Mouse (Mus musculus): ENCODE measurements around the gene Atraid. TPM values are rescaled to one million over a fixed set of nuclear protein-coding genes. Genes with fewer than 3 reads are reported as not detected.

Gene Atraid
- polyA plus RNA-seq, 1 experiment from 2014 or later = 81.8 TPM

DNA sequence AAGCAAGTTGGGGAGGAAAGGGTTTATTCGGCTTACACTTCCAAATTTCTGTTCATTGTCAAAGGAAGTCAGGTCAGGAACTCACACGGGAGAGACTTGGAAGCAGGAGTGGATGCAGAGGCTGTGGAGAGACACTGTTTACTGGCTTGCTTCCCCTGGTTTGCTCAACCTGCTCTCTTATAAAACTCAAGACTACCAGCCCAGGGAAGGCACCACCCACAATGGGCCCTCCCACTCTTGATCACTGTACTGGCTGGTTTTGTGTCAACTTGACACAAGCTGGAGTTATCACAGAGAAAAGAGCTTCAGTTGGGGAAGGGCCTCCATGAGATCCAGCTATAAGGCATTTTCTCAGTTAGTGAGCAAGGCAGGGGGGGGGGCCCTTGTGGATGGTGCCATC is 22.9 kb downstream of the Atraid start:
- Histone ChIP-seq H3K9me3 (ENCODE audit: control insufficient read depth, low read length) (no peaks in the 10 kb centered on the region), H3K27ac (ENCODE audit: low read depth, low read length) (no peak overlapping the region), H3K36me3 (ENCODE audit: control insufficient read depth, insufficient read depth, low read length) (peaks cover 29% of the 10 kb centered on the region), H3K4me1 (replicated peaks; ENCODE audit: control insufficient read depth, insufficient read depth, low read length) (no peaks in the 10 kb centered on the region), H3K27me3 (ENCODE audit: control insufficient read depth, insufficient read depth, low read length) (no peaks in the 10 kb centered on the region), H3K4me3 (ENCODE audit: low read depth, low read length) (no peak overlapping the region), H3K9ac (ENCODE audit: low read length) (no peak overlapping the region), H3K4me2 (ENCODE audit: low read depth, low read length, severe bottlenecking) (no peak overlapping the region)
- ATAC-seq (replicated peaks; ENCODE audit: low FRiP score) (no peak), DNase-seq (ENCODE audit: low spot score) (no peak)
- WGBS = 86% methylated on average over 2 of the region's 2 CpGs

DNA sequence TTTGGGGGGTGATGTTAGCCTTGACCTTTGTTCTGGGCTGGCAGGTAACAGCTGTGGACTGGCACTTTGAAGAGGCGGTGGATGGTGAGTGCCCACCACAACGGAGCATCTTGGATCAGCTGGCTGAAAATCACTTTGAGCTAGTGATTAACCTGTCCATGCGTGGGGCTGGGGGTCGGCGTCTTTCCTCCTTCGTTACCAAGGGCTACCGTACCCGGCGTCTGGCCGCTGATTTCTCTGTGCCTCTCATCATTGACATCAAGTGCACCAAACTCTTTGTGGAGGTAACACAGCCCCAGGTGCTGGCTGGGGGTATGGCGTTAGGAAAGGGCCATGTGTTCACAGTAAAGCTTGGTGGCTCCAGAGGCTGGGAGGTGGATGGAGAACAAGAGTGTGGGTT is 23.7 kb downstream of the Atraid start:
- no peaks in the 10 kb centered on the region for H3K4me1 ChIP-seq (replicated peaks; ENCODE audit: control insufficient read depth, insufficient read depth, low read length)
- no peak overlapping the region for H3K27ac ChIP-seq (ENCODE audit: low read depth, low read length)
- WGBS = 94% methylated on average over 11 of the region's 11 CpGs
- no peak overlapping the region for H3K9ac ChIP-seq (ENCODE audit: low read length)
- H3K36me3 ChIP-seq (ENCODE audit: control insufficient read depth, insufficient read depth, low read length) = peaks cover 29% of the 10 kb centered on the region
- H3K4me2 ChIP-seq (ENCODE audit: low read depth, low read length, severe bottlenecking) = no peak overlapping the region
- no peak overlapping the region for H3K4me3 ChIP-seq (ENCODE audit: low read depth, low read length)
- H3K9me3 ChIP-seq (ENCODE audit: control insufficient read depth, low read length) = no peaks in the 10 kb centered on the region
- no peak for ATAC-seq (replicated peaks; ENCODE audit: low FRiP score)
- no peaks in the 10 kb centered on the region for H3K27me3 ChIP-seq (ENCODE audit: control insufficient read depth, insufficient read depth, low read length)
- no peak for DNase-seq (ENCODE audit: low spot score)

DNA sequence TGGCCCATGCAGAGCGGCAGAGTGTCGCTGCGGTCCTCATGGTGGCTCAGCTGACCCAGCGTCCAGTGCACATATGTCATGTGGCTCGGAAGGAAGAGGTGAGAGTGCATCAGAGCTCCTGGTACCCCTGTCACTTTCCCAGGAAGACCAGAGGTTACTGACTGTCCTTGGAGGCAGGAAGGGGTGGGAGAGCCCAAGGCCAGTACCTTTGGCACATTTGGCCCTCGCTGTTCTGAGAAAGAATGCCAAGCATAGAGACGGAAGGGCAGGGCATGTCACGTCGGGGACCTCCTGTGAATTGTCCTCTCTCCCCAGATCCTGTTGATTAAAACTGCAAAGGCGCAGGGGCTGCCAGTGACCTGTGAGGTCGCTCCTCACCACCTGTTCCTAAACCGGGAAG is 25.1 kb downstream of the Atraid start:
- Histone ChIP-seq H3K9me3 (ENCODE audit: control insufficient read depth, low read length) (no peaks in the 10 kb centered on the region), H3K4me3 (ENCODE audit: low read depth, low read length) (no peak overlapping the region), H3K27ac (ENCODE audit: low read depth, low read length) (no peak overlapping the region), H3K36me3 (ENCODE audit: control insufficient read depth, insufficient read depth, low read length) (peaks cover 20% of the 10 kb centered on the region; the same call in 1 of the 2 replicates), H3K27me3 (ENCODE audit: control insufficient read depth, insufficient read depth, low read length) (no peaks in the 10 kb centered on the region), H3K4me2 (ENCODE audit: low read depth, low read length, severe bottlenecking) (no peak overlapping the region), H3K4me1 (replicated peaks; ENCODE audit: control insufficient read depth, insufficient read depth, low read length) (no peaks in the 10 kb centered on the region), H3K9ac (ENCODE audit: low read length) (no peak overlapping the region)
- ATAC-seq (replicated peaks; ENCODE audit: low FRiP score) (no peak), DNase-seq (ENCODE audit: low spot score) (no peak)
- WGBS = 91% methylated on average over 12 of the region's 12 CpGs

DNA sequence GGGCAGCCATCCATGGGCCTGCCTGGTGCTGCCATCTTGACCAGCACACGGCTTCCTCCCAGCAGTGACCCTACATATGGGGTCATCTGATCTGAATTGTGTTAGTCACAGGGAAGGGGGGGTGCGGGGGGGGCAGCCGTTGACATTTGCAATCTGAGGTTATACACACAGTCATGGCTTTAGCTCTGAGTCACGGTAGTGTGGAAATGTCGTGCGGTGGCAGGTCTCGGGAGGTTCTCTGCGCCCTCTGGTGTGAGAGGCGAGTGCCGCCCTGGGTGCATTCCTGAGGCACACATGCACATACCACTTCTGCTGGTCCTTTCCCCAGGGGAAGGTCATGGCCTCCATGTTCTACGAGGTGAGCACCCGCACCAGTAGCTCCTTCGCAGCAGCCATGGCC is 28.2 kb downstream of the Atraid start:
- Histone ChIP-seq H3K4me3 (ENCODE audit: low read depth, low read length) (no peak overlapping the region), H3K4me2 (ENCODE audit: low read depth, low read length, severe bottlenecking) (no peak overlapping the region), H3K36me3 (ENCODE audit: control insufficient read depth, insufficient read depth, low read length) (peaks cover 10% of the 10 kb centered on the region; the same call in 1 of the 2 replicates), H3K9ac (ENCODE audit: low read length) (no peak overlapping the region), H3K27me3 (ENCODE audit: control insufficient read depth, insufficient read depth, low read length) (no peaks in the 10 kb centered on the region), H3K4me1 (replicated peaks; ENCODE audit: control insufficient read depth, insufficient read depth, low read length) (no peaks in the 10 kb centered on the region), H3K27ac (ENCODE audit: low read depth, low read length) (no peak overlapping the region), H3K9me3 (ENCODE audit: control insufficient read depth, low read length) (no peaks in the 10 kb centered on the region)
- DNase-seq (ENCODE audit: low spot score) = no peak
- ATAC-seq (replicated peaks; ENCODE audit: low FRiP score) = no peak
- WGBS = 94% methylated on average over 13 of the region's 13 CpGs

DNA sequence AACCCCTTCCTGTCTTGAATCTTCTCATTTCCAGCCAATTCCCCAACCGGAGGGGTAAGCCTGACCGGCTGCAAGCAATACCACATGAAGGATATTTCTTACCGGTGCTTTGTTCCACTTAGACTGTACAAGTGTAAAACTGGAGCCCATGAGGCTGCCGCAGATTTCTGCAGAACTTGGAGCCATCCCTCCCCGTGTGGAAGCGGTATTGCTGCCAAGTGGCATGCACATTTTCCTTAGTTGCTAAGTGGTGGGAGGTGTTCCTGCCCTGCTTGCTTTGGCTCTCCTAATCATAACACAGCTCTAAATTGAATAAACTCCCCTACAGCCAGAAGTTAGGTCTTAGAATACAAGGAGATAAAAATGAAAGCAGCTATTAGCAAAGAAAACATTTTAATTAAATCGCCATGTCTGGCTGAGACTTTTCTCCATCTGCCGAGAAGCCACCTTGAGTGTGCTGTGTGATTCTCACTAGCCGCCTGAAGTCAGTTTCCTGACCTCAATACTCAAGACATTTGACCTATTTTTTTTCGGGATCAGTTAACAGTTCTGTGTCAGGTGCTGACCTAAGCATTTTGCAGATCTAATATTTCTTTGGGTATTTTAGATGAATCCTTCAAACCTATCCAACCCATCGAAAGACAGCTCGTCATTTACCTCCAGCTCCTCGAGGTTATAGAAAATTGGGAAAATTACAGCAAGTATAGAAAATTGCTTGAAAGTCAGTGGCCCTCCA is 32.1 kb downstream of the Atraid start:
- no peak for ATAC-seq (replicated peaks; ENCODE audit: low FRiP score)
- H3K27ac ChIP-seq (ENCODE audit: low read depth, low read length) = no peak overlapping the region
- 88% methylated on average over 13 of the region's 13 CpGs for WGBS

DNA sequence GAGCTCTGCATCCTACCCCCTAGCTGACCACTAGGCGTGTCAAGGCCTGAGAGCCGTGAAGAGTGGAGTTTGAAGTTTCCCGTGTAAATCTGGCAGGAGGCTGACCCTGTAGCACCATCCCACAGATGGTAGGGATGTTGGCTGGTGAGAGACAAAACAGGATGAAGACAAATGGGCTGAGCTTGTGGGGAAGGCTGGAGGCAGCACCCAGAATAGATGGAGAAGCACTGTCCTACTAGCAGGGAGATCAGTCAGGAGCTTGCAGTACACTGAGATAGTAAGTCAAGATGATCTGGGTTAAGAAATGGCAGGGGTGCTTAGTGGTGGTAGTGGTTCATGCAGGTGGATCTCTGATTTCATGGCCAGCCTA is 32.7 kb downstream of the Atraid start:
- Histone ChIP-seq H3K27ac (ENCODE audit: low read depth, low read length) (no peak overlapping the region), H3K9me3 (ENCODE audit: control insufficient read depth, low read length) (no peaks in the 10 kb centered on the region), H3K9ac (ENCODE audit: low read length) (no peak overlapping the region), H3K4me1 (replicated peaks; ENCODE audit: control insufficient read depth, insufficient read depth, low read length) (no peaks in the 10 kb centered on the region; the same call in 1 of the 2 replicates), H3K4me2 (ENCODE audit: low read depth, low read length, severe bottlenecking) (no peak overlapping the region), H3K36me3 (ENCODE audit: control insufficient read depth, insufficient read depth, low read length) (no peaks in the 10 kb centered on the region; the same call in 1 of the 2 replicates), H3K4me3 (ENCODE audit: low read depth, low read length) (no peak overlapping the region), H3K27me3 (ENCODE audit: control insufficient read depth, insufficient read depth, low read length) (0 out of 2 replicates have a peak, but pooled peaks cover 2% of the 10 kb centered on the region)
- 67% methylated on average over 3 of the region's 3 CpGs for WGBS
- ATAC-seq (replicated peaks; ENCODE audit: low FRiP score) = no peak
- no peak for DNase-seq (ENCODE audit: low spot score)

More for the DNA sequence above, 32.1 kb downstream of the Atraid start:
- H3K9me3 ChIP-seq (ENCODE audit: control insufficient read depth, low read length) = no peaks in the 10 kb centered on the region
- H3K36me3 ChIP-seq (ENCODE audit: control insufficient read depth, insufficient read depth, low read length) = no peaks in the 10 kb centered on the region; the same call in 1 of the 2 replicates
- DNase-seq (ENCODE audit: low spot score) = no peak
- 0 out of 2 replicates have a peak, but pooled peaks cover 2% of the 10 kb centered on the region for H3K27me3 ChIP-seq (ENCODE audit: control insufficient read depth, insufficient read depth, low read length)
- no peaks in the 10 kb centered on the region; the same call in 1 of the 2 replicates for H3K4me1 ChIP-seq (replicated peaks; ENCODE audit: control insufficient read depth, insufficient read depth, low read length)
- no peak overlapping the region for H3K9ac ChIP-seq (ENCODE audit: low read length)
- H3K4me3 ChIP-seq (ENCODE audit: low read depth, low read length) = no peak overlapping the region
- no peak overlapping the region for H3K4me2 ChIP-seq (ENCODE audit: low read depth, low read length, severe bottlenecking)

DNA sequence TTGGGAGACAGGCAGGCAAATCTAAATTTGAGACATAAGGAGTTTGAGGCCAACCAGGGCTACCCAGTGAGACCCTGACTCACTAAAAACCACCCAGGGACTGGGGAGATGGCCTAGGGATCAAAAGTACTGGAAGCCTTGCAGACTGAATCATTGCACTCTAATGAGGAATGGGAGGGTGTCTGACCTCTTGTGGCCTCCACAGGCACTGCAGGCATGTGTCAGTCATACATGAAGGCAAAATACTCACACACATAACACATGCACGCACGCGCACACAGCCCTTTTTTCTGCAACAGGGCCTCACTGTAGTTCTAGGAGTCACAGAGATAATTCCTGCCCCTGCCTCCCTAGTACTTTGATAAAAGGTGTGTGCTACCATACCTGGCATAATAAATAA is 33.3 kb downstream of the Atraid start:
- Histone ChIP-seq H3K4me3 (ENCODE audit: low read depth, low read length) (no peak overlapping the region), H3K9me3 (ENCODE audit: control insufficient read depth, low read length) (no peaks in the 10 kb centered on the region), H3K4me1 (replicated peaks; ENCODE audit: control insufficient read depth, insufficient read depth, low read length) (no peaks in the 10 kb centered on the region; the same call in 1 of the 2 replicates), H3K9ac (ENCODE audit: low read length) (no peak overlapping the region), H3K36me3 (ENCODE audit: control insufficient read depth, insufficient read depth, low read length) (no peaks in the 10 kb centered on the region; the same call in 1 of the 2 replicates), H3K27ac (ENCODE audit: low read depth, low read length) (no peak overlapping the region), H3K4me2 (ENCODE audit: low read depth, low read length, severe bottlenecking) (no peak overlapping the region), H3K27me3 (ENCODE audit: control insufficient read depth, insufficient read depth, low read length) (0 out of 2 replicates have a peak, but pooled peaks cover 2% of the 10 kb centered on the region)
- peak; percentile 71 for DNase-seq (ENCODE audit: low spot score)
- no peak for ATAC-seq (replicated peaks; ENCODE audit: low FRiP score)
- 78% methylated on average over 3 of the region's 3 CpGs for WGBS

DNA sequence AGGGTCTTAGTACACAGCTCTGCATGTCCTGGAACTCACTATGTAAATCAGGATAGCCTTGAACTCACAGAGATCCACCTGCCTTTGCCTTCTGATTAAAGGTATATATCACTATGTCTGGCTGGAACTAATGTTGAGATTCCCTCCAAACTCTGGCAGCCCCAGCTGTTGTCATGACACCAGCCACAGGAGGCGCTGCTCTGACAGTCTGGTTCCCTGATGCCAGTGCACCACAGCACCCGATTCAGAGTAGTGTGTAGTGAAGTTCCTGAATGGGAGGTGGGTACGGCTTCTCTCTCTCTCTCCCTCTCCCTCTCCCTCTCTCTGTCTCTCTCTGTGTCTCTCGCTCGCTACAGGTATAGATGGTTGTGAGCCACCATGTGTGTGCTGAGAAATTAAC is 34.2 kb downstream of the Atraid start:
- ATAC-seq (replicated peaks; ENCODE audit: low FRiP score) = 0 out of 2 replicates have a peak, but pooled peaks have one; percentile 44
- no peaks in the 10 kb centered on the region for H3K36me3 ChIP-seq (ENCODE audit: control insufficient read depth, insufficient read depth, low read length)
- H3K4me3 ChIP-seq (ENCODE audit: low read depth, low read length) = no peak overlapping the region
- no peak overlapping the region for H3K27ac ChIP-seq (ENCODE audit: low read depth, low read length)
- DNase-seq (ENCODE audit: low spot score) = peak; percentile 77
- H3K27me3 ChIP-seq (ENCODE audit: control insufficient read depth, insufficient read depth, low read length) = 0 out of 2 replicates have a peak, but pooled peaks cover 2% of the 10 kb centered on the region
- no peak overlapping the region for H3K4me2 ChIP-seq (ENCODE audit: low read depth, low read length, severe bottlenecking)
- no peaks in the 10 kb centered on the region; the same call in 1 of the 2 replicates for H3K4me1 ChIP-seq (replicated peaks; ENCODE audit: control insufficient read depth, insufficient read depth, low read length)
- H3K9ac ChIP-seq (ENCODE audit: low read length) = no peak overlapping the region
- WGBS = 17% methylated on average over 5 of the region's 5 CpGs
- no peaks in the 10 kb centered on the region for H3K9me3 ChIP-seq (ENCODE audit: control insufficient read depth, low read length)
